Mouse (Mus musculus) heart, adult 9 months (tissue): ENCODE data around the gene Vangl1.
"Not testable (repeated sequence)": the region's sequence is repeated elsewhere in the genome, so short reads cannot be mapped to it uniquely, and the experiment has no call there.

Experiments
- DNase-seq, 2 experiments: peaks; one replicate each; pipeline ENCODE4 v3.0.0; 2022; ENCODE audit warnings: low spot score in 2 of 2

Vangl1 gene

DNA sequence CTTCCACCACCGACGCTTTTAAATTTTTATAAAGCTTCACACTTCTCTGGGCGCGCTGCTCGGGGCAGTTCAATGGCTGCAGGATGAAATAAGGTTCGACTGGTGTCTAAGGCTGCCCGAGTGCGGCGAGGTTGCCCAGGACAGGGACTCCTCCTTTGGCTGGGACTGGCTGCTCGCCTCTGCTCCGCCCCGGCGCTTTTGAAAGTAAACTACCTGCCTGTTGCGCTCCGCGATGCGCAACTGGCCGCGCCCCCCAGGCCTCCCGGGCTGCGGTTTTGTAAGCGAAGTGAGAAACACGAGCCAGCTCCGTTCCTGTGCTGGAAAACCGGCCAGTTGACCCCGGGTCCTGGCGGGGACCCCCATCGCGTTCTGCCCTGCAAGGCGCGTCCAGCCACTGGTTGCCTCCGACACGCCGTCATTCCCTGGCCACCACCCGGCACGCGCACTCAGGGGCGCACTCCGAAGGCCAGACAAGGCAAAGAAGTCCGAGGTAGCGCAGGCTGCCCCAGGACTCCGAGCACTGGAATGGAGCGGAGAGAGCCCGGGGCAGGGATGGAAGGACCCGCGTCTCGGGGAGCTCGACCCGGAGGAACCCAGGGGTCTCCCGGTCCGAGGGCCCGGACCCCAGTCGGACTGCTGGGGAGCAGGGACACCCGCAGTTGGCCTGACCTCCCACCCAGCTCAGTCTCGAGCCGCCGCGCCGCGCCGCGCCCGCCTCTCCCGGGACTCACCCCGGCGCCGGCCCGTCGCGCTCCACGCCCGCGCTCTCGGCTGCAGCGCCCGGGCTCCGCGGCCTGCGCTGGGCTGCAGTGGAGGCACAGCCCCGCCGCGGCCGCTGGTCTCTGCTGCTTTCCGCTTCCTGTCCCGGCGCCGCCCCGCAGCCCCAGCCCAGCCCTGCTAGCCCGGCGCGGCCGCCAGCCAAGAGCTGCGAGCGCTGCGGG is at the start of gene Vangl1:
Gene Vangl1 (minus strand): TSS at position 913 of the 941 bp plus-strand sequence.
- DNase-seq = peak; percentile 77 to 78

DNA sequence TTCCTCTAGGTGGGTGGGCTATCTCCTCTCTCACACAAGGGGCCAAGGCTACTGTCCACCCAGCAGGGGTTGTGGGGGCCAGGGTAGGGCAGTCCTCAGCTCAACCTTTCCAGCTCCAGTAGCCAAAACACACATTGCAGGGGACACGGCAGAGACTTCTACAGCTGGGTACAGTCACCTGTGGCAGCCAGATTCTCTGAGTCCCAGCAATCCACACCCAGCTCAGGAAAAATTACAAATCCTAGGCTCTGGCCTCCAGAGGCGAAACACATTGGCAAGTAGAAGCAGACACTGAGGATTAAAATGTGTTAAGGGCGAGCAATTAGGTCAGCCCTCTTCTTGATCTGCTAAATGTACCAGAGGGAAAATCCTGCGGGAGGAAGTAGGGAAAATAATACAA is 49.1 kb upstream of the Vangl1 start:
- peak; percentile 32 to 40 for DNase-seq

DNA sequence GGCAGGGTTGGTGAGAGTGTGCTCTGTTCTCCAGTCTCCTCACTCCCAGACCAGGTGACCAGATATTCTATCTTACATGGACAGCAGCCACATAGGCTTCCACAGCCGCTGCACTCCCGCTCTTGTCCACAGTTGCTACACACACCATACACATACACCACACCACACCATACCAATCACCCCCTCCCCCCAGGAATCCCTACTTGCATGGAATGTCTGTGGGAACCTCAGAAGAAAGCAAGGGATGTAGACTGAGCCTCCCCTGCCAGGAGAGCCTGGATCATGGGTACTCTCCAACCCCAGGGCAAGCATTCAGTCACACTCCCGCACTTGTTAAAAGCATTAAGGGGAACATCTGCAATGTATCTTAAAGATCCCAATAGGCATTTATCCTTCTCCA is 48.4 kb upstream of the Vangl1 start:
- DNase-seq = no peak

DNA sequence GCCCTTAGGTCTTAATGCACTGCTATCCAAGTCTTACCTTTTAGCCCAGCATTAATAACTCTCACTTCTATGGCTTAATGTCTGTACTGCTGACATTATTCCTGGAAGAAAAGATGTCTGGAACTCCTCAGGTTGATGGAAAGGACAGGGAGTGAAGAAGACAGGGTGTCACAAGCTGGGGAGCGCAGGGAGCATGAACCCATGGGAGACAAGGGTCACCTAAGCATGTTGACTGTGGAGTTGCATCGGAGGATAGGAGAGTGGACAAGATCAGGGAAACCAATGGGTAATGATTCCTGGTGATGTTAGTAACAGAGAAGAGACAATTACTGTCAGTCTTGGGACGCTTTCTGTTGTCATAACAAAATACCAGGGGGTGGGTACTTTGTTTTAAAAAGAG is 46.4 kb upstream of the Vangl1 start:
- no peak for DNase-seq

DNA sequence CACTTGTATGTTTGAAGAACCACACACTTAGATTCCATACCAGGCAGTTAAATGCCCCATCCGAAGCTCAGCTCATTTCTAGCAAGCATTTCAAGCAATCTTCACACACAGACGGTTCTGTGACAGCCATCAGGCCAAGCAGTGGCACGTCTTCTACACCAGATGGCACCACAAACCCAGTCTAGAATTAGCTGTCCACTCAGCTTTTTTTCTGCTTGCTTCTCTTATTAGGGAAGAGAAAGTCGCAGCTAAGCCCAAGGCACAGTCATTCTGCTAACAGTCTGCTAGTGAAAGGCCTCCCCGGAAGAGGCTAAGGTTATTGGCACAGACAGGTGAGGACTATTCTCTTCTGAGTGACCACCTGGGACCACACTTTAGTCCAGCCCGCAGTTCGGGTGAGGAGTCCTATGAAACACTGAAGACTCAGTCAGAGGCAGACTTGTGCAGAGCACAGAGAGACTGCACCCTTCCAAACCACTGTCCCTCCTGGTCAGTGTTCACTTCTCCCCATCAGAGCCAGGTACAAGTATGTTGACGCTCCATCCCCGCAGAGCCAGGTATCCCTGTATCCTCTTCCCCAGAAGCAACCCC is 45.0 kb upstream of the Vangl1 start:
- peak in 1 of 2 experiments; percentile 42 for DNase-seq

DNA sequence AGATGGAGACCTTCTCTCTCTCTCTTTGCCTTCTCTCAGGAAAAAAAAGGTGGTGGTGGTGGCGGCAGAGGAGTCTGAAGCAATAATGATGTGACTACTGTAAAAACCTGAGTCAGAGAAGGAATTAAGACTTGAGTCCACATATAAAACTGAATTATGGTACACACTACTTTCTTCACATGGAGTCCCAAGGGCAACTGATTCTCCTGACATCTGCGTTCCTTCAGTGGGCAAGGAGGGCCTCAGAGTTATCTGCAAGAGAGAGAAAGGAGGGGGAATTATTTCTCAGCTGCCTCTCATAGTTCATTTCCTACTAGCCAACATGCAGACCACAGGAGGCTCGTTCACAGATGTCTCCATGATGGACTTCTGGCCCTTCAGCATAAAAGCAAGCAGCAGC is 40.1 kb upstream of the Vangl1 start:
- DNase-seq = no peak

DNA sequence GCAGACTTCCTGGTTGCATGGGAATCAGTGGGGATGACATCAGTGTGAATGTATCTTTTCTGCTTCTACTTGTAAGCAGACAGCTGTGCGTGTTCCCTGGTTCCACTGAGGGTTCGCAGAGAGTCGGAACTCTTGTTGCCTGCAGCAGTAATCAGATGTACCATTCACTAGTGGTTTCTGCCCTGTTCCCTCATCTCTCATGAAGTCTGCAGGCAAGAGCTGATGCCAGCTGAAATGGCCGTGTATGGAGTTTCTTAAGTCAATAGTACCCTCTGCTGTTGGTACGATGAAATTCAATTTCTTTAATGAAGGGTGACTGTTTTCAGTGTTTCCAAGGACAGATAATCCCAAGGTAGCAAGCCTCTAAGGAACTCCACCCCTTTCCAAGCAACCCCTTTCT is 38.4 kb upstream of the Vangl1 start:
- peak; percentile 15 to 23 for DNase-seq

DNA sequence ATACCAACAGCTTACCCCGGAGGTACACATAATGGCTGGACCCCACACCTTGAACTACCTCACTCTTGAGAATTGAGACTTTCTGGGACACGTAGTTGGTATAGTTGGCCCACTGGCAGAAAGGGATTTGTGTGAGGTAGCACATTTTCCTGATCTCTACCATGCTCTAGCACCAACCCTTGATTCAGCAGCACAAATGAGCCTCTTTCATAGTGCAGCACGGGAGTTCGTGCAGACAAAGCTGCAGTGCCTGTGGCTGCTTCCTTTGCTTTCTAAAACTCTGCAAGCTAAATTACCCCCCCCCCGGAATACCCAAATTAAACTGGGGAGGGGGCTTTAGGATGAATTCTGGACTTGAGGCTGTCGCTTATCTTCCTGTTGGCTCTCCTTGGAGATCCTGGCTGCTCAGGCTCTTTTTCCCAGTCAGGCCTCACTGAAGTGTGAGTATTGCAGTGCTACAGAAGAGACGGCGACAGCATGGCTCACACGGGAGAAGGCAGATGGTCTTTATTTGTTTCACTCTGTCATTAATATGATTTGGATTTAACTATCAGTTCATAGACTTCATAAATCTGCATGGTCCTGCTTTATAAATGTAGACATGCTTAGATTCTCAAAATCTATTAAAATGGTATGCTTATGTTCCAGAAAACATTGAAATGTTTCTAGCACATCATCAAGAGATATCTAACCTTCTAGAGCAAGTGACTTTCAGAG is 27.1 kb upstream of the Vangl1 start:
- no peak for DNase-seq

DNA sequence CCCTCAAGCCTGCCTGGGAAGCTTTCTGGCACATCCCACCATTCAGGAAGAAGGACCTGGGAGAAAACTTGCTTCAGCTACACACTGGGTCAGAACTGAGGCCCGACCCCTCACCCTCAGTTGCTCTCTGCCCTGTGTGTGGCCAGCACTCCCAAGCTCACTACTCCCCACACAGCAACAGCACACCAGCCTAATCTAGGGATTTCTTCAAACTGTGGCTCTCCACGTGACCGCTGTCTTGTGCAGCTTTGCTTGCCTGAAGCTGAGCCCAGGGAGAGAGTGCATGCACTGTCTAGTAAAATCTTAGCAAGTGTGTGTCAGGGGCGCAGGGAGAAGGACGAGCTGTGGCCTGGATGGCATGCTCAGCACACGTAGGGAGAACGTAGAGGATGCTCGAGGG is 18.3 kb upstream of the Vangl1 start:
- DNase-seq = no peak

DNA sequence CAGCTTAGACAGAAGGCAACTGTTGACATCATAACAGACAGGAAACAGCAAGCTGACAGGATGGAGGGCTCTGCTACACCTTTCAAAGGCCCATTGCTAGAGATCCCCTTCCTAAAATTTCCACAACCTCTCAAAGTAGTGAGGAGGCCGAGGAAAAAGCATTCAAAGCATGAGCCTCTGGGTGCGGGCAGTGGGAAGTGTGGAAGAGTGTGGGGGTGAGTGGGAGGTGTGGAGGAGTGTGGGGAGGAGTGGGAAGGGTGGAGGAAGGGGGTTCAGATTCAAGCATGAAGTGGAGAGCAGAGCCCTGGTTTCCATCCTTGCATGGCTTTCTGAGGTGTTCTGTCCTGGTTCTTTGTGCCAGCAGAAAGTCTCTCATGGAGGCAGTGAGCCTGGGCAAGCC is 13.8 kb upstream of the Vangl1 start:
- no peak for DNase-seq

DNA sequence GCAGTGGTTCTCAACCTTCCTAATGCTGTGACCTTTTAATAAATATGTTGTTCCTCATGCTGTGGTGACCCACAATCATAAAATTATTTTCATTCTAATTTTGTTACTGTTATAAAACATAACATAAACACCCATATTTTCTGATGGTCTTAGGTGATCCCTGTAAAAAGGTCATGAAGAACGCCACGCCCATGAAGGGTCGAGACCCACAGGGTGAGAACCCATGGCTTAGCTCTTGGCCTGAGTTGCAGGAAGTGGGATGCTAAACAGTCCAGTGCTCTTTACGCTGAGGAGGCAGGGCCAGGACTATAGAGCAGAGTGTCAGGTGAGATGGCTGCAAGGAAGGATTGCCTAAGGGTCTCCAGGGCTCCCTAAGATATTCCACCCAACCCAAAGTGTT is 10.2 kb upstream of the Vangl1 start:
- DNase-seq = no peak

DNA sequence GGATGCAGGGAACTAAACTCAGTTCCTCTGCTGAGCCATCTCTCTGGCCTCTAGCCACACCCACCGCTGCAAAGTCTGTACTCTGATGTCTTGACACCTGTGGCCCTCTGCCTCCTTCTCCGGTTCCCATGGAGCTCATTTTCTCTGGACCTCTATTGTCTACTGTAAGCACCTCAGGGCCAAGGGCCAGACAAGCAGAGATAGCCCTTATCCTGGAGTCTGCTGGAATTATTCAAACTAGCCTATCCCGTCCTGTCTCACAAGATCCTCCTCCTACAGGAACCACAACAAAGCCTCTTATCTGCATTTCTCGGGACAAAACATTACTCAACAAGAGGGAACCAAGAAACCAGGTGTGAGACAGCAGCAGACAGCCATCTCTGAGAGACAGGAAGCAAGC is 9.8 kb upstream of the Vangl1 start:
- DNase-seq = no peak

DNA sequence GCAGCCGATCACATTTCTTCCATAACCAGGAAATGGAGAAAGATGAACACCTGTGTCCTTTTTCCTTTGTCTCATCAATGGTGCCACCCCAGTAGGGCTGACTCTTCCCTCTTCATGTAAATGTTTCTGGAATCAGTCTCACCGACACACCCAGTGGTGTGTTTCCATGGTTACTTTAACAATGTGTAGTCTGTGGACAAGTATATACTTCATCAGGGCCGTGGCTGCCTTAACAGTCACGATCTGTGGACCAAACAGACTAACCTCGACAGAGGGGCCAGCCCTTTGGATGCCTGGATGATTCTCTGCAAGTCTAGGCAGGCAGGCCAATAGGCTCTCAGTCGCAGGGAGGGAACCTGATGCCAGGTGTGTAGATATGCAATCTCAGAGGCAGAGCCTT is 8.4 kb upstream of the Vangl1 start:
- DNase-seq = no peak

DNA sequence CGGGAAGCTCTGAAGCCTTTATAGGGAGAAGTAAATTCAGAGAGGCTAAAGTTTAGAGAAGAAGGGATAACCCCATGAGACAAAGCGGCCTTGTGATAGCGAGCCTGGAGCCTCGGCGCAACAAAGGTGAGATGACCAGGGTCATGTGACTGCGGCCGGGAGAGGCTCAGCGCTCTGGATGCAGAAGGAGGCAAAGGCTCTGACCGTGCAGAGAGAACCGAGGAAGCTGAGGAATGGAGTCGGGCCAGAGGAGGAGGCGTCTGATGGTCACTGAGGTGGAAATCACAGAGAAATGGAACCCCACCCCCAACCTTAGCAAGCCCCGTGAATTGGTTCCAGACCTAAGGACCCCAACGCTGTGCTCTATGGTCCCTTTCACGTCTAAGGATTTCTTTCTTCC is 7.8 kb upstream of the Vangl1 start:
- DNase-seq = no peak

DNA sequence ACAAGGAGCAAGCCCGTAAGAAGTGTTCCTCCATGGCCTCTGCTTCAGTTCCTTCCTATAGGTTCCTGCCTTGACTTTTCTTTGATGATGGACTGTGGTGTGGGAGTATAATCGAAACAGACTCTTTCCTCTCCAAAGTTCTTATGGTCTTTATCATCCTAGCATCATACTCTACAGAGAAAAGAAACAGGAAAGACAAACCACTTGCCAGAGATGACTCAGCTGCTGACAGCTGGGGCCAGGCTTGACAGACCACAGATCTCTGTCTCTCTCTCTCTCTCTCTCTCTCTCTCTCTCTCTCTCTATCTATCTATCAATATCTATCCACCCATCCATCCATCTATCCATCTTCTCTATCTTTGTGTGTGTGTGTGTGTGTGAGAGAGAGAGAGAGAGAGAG is 6.8 kb upstream of the Vangl1 start:
- no peak for DNase-seq

DNA sequence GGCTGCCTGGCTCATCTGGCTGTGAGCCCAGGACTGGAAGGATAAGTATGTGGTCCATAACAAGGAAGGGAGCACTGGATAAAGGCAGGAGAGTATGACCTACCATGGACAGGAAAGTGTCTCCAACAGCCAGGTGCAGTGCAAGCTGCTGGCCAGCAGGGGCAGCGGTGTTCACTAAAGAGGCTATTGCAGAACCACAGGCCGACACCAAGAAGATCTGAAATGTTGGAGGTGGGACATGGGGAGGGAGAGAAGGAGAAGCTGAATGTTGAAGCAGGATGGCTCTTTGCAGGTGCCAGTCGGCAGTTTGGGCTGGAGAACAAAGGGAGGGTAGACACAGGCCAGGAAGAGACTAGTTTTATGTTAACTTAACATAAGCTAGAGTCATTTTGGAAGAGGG is 6.3 kb upstream of the Vangl1 start:
- no peak for DNase-seq

DNA sequence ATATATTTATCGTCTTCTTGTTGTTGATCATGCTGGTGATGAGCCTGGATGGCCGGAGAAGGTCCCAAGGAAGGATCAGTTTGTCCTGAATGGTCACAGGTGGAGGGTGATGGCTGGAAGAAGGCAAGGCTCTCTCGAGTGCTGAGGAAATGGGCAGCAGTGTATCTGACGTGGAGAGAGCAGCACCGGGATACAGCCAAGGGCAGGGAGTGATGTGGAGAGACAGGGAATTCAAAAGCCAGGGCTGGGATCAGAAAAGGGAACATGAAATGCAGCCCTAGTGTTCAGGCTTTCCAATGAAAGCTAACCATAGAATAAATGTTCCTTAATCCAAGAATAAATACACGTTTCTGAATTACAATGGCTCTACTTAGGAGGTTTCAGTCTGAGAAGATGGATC is 4.4 kb upstream of the Vangl1 start:
- no peak for DNase-seq

DNA sequence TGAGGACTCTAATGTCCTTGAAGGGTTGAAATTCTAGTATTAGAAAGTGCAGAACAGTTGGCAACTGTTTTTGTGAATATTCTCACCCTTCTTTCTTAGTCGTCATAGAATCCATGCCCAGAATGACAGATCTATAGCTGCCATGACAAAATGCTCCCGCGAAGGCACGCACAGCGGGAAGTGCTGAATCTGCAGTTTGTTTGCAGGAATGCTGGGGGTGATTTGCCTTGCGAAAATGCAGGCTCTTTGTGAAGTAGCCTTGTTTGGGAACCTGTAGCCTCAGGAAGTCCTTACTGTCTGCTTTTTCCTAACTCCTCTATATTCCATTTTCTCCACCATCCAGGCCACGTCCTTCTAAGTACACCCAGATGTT is 951 bp upstream of the Vangl1 start:
- DNase-seq = no peak

DNA sequence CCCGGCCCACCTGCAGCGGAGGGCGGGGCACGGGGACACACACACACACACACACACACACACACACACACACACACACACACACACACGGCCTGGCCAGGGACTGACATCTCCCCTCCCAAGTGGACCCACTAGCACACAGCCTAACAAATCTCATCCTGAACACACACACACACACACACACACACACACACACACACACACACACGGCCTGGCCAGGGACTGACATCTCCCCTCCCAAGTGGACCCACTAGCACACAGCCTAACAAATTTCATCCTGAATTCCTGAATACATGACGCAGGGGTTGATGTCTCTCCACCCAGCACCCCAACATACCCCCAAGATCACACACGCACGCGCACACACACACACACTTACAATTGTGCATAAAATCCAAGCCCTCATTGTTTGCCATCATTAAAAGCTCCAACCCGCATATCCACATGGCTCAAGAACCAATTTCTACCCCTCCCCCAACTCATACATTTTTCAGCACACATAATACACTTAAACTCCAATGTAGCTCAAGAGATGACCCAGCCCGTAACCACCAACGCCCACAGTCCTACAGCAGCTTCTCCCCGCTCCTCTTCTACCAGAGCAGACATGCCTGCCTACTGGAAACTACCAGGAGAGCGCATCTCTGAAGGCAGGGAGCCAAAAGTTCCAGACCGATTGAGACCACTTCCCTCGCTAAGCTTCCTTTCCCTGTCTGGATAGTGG is 403 bp upstream of the Vangl1 start:
- DNase-seq = not testable (repeated sequence)

DNA sequence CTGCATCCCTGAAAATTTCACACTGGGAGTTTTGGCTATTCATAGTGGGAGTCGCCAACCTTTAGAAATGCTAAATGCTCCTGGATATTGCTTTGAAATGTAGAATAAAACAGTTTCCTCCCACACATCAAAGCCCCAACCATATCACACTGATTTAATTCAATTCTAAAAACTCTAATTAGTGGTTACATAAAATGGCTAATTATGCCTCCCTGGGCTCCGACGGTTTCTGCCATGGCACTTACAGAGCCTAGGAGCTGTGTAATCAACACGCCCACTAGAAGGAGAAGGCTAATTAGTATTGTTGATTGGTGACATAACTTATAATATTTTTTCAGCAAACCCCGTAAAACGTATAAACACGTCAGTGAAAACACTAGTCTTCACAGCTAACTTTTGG is 1.4 kb downstream of the Vangl1 start:
- no peak for DNase-seq

DNA sequence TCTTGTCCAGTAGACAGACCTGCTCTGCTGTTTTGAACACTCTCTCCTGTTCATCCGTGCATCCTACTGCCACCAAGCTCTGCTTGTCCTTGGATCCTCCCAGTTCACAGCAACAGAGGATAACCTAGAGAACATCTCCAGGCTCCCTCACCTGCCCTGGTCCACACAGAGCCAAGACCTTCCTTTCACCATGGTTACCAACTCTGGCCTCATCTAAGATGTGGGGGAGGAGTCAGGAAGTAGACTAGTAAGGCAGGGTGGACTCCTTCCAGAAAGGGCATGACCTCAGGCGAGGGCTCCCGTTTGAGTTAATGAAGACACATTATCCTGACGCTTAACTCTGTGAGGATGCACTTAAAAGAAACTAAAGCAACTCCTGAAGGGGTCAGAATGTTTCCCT is 4.5 kb downstream of the Vangl1 start:
- DNase-seq = no peak

DNA sequence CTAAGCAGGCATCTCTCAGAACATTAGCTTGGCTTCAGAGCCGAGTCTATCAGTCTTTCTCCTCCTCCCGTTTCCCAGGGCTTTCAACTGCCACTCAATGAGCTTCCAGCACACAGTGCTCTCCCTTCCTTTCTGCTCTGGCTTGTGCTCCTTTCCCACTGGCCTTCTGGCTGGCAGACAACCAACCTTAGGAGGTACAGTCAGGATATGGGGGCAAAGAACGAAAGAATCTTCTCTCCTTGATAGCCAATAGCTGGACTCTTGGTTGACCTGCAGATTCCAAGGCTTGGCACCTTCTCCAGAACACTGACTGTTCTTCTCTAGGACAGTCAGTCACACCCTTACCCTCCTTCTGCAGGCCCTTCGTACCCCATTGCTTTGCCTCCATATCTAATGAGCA is 5.3 kb downstream of the Vangl1 start:
- DNase-seq = no peak
